Mouse (Mus musculus): ENCODE results near the gene Olfr114. TPM values are rescaled to one million over a fixed set of nuclear protein-coding genes. Genes with fewer than 3 reads are reported as not detected.

Gene Olfr114
- not detected for total RNA-seq (2021)

- intact Hi-C loops (cut with DNase I), result no loop called here
Measured at GRCm38 (mm10) chr17:37592643-37593042, at the start of gene Olfr114. Gene Olfr114, minus strand, starts transcription at chr17:37592743.

GRCm38 (mm10) chr17:37627009-37627408, 34.5 kb upstream of the Olfr114 start, which contains the start of the genes Olfr115 and Olfr116:
Gene Olfr115, minus strand, starts transcription at chr17:37627109.
Gene Olfr116, minus strand, starts transcription at chr17:37627199.
- no peak for DNase-seq
- intact Hi-C loops (cut with DNase I), result no loop called here

More at GRCm38 (mm10) chr17:37592643-37593042, at the start of gene Olfr114:
- no peak for DNase-seq

- intact Hi-C loops (cut with DNase I), result no loop called here
- DNase-seq, result no peak
Measured at GRCm38 (mm10) chr17:37577563-37577962, 15.0 kb downstream of the Olfr114 start, which contains the start of gene Olfr113. Gene Olfr113, minus strand, starts transcription at chr17:37577663.

- intact Hi-C loops (cut with DNase I), result no loop called here
Measured at GRCm38 (mm10) chr17:37569351-37569750, 23.2 kb downstream of the Olfr114 start, which contains the start of gene Olfr112. Gene Olfr112, minus strand, starts transcription at chr17:37569451.

GRCm38 (mm10) chr17:37558913-37559615, 33.5 kb downstream of the Olfr114 start:
- no peak for DNase-seq
- intact Hi-C loops (cut with DNase I), result no loop called here

More at GRCm38 (mm10) chr17:37569351-37569750, 23.2 kb downstream of the Olfr114 start, which contains the start of gene Olfr112:
- DNase-seq, result no peak

GRCm38 (mm10) chr17:37543800-37544435, 48.6 kb downstream of the Olfr114 start:
- intact Hi-C loops (cut with DNase I), result no loop called here
- DNase-seq, result no peak

GRCm38 (mm10) chr17:37541454-37542119, 51.0 kb downstream of the Olfr114 start:
- intact Hi-C loops (cut with DNase I), result no loop called here
- no peak for DNase-seq

Other genes with a start within 250 kb of the Olfr114 start
- not detected for gene Olfr104-ps, start 233.2 kb downstream of the Olfr114 start, total RNA-seq (2021)
- gene Olfr105-ps, start 213.7 kb downstream of the Olfr114 start, total RNA-seq (2021), result not detected
- gene Olfr106-ps, start 202.3 kb downstream of the Olfr114 start, total RNA-seq (2021), result not detected
- gene Olfr107, start 193.5 kb downstream of the Olfr114 start, total RNA-seq (2021), result not detected
- gene Olfr108, start 147.3 kb downstream of the Olfr114 start, total RNA-seq (2021), result not detected
- not detected for gene Olfr109, start 133.8 kb downstream of the Olfr114 start, total RNA-seq (2021)
- not detected for gene H2-M2, start 109.2 kb downstream of the Olfr114 start, total RNA-seq (2021)
- gene Olfr110, start 100.3 kb downstream of the Olfr114 start, total RNA-seq (2021), result not detected
- under 1 TPM in 1 of 2 experiments, not detected in 1; 0.18 TPM for gene Olfr111, start 84.7 kb downstream of the Olfr114 start, total RNA-seq (2021)
- gene Olfr112, start 23.3 kb downstream of the Olfr114 start, total RNA-seq (2021), result not detected
- gene Olfr113, start 15.1 kb downstream of the Olfr114 start, total RNA-seq (2021), result not detected
- gene Olfr115, start 34.4 kb upstream of the Olfr114 start, total RNA-seq (2021), result not detected
- gene Olfr116, start 34.5 kb upstream of the Olfr114 start, total RNA-seq (2021), result not detected
- gene Olfr117, start 71.0 kb upstream of the Olfr114 start, total RNA-seq (2021), result not detected
- gene Olfr118, start 74.2 kb upstream of the Olfr114 start, total RNA-seq (2021), result not detected
- not detected for gene Olfr119, start 103.8 kb upstream of the Olfr114 start, total RNA-seq (2021)
- not detected for gene Olfr120, start 129.1 kb upstream of the Olfr114 start, total RNA-seq (2021)
- not detected for gene Olfr121, start 156.1 kb upstream of the Olfr114 start, total RNA-seq (2021)
- not detected for gene Olfr122, start 175.9 kb upstream of the Olfr114 start, total RNA-seq (2021)
- gene Olfr123, start 200.8 kb upstream of the Olfr114 start, total RNA-seq (2021), result not detected
- not detected for gene Olfr124, start 207.1 kb upstream of the Olfr114 start, total RNA-seq (2021)
- gene Olfr125, start 240.2 kb upstream of the Olfr114 start, total RNA-seq (2021), result not detected